Mouse (Mus musculus) cerebellum, postnatal 10 days (tissue): ENCODE measurements around the gene Kdm2b.
A peak's percentile ranks its signal among the peaks of the same experiment; 100 is the strongest.

ENCODE experiments used
- DNase-seq, 2 experiments: peaks; one replicate each; pipeline ENCODE4 v3.0.0; 2021; ENCODE audit warnings: mixed read lengths in 2 of 2

Kdm2b gene

DNA sequence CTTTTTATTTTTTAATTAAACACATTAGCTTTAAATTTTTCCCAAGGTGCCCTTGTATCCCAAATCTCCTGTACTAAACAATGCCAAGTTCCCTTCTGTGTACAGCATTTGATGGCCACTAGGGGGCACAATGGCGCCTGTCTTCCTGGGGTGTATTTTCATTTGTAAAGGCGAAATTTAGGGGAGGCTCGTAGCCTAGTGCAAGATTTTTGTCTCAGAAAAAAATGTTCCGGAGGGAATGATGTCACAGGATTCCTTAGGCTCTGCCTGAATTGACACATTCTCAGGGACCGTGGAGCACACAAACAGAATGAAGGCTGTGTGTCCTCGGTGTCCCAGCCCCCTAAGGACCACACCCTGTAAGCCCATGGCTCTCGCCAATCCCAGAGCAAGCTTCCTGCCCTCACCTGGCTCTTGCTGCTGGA is 64.1 kb downstream of the Kdm2b start:
- DNase-seq, result peak; percentile 84 to 88

DNA sequence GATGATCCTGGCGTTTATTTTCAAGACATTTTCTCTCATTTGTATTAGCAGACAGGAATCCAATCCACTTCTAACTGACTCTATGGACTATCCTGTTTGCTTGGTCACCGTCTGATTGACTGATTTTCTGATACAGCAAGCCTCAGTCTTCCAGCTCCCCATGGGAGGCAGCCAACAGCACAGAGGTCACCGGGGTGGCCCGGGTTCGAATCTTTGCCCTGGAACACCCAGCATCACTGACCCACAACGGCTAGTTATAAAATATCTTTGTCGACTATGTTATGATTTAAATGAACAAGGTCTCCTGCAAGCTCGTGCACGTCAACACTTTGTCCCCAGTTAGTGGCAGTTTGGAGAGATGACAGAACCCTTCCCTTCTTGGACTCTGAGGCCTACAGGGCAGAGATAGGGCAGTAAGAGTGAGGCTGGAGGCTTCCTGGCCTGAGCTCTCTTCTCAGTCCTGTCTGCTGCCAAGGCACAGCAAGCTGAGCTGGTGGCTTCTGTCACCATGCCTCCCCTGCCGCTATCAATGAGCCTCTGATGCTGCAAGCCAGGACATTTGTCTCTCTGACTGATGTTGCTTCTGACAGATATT is 65.7 kb downstream of the Kdm2b start:
- peak; percentile 68 to 83 for DNase-seq

DNA sequence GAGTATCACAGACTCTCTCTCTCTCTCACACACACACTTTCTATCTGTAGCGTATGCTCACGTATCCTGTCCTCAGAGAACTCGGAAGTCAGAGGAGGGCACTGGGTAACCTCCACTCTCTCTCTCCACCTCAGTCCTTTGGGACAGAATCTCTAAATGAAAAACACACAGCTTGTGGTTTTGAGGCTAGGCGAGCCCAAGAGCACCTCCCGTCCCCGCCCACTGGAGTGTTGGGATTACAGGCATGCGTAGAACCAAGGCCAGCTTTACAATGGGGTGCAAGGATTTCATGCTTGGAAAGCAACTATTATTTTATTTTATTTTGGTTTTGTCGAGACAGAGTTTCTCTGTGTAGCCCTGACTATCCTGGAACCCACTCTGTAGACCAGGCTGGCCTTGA is 67.7 kb downstream of the Kdm2b start:
- DNase-seq, result no peak

DNA sequence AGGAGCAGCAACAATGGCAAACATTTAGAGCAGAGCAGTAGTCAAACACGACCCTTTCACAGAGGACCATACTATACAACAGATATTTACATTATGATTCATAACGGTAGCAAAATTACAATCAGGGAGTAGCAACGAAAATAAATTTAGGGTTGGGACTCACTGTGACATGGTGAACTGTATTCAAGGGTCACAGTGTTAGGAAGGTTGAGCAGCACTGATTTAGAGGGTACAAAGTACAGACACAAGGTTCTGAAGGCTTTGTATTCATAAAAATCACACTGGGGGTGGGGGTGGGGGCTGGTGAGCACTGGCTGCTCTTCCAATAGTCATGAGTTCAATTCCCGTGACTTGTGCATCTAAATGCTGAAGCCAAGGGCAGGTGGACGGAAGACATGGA is 69.1 kb downstream of the Kdm2b start:
- DNase-seq, result no peak

DNA sequence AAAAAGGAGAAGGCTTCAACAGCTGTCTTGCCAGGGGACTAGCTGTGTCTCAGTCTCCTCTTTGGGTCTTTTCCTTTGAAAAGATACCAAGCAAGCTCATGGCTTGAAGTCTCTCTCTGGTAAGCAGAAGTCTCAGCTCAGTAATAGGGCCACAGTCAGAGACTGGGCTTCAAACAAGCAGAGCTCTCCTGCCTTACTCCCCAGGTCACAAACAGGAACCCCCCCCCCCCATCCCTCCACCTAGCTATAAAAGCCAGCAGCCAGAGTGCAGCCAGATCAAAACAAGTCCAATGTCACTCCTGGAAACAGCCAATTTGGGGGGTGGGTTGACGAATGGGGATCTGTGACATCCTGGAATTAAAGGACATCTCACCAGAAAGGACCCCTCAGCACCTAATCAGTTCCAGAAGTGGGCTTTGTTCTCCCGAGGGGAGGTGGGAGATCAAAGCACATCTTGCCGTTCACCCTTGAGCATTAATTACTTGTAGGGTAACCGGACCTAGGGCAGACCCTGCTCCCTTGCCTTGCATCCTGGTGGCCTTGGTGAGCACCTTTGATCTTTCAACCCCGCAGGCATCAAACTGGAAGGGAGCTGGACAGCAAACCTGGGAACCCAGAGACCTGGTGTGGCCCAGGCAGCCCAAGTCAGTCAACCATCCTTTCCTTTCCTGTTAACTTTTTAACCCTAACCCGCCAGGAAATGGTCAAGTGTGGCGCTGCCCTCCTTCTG is 71.5 kb downstream of the Kdm2b start:
- DNase-seq, result no peak

DNA sequence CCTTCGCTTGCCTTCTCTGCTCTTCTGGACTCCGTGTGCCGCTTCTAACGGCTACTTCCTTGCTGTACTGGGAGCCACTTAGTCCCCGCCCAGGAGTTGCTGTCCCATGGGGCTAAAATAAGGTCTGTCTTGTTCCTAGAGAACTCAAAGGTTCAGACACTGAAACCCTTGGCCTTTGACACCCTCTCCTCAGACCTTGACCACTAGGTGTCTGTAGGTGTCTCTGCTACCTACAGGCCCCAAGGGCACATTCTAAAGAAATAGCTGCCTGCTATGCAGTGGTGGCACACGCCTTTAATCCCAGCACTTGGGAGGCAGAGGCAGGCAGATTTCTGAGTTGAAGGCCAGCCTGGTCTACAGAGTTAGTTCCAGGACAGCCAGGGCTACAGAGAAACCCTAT is 73.5 kb downstream of the Kdm2b start:
- no peak for DNase-seq

DNA sequence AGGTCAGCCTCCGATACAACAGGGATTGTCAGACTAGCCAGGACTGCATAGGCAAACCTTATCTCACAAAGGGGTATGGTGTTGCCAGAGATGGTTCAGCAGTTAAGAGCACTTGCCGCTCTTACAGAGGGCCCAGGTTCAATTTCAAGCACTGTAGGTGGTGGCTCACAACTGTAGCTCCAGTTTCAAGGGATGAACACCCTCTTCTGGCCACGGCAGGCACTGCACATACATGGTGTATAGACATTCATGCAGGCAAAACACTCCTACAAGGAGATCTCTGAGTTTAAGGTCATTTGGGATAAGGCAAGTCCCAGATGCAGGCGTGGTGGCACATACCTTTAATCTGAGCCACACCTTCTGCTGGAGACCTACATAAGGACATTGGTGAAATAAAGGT is 76.8 kb downstream of the Kdm2b start:
- no peak for DNase-seq

DNA sequence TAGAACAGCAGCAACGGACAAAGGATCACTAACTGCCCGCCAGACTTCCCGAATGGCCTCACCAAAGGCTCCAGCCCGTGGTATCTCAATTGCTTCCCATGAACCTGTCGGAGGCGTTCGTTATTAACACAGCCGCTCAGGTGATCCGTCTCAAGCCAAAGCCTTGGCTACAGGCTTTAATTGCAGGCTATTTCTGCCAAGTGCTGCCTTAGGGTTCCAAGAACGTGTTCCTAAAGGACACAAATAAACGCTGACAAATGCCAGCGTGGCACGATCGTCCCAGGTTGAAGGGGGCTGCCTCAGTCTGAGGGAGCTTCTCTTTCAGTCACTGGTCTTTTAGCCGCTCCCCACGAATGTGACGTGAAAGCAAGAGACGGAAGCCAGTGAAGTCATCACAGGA is 80.1 kb downstream of the Kdm2b start:
- peak; percentile 66 to 68 for DNase-seq

DNA sequence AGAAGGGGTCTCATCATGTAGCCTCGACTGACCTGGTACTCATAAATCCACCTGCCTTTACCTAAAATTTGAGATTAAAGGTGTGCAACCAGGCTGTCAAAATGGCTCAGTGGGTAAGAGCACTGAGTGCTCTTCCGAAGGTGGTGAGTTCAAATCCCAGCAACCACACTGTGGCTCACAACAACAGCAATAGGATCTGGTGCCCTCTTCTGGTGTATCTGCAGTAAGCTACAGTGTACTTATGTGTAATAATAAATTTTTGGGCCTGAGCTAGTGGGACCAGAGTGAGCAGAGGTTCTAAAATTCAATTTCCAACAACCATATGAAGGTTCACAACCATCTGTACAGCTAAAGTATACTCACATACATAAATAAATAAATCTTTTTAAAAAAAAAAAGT is 81.6 kb downstream of the Kdm2b start:
- DNase-seq, result no peak

DNA sequence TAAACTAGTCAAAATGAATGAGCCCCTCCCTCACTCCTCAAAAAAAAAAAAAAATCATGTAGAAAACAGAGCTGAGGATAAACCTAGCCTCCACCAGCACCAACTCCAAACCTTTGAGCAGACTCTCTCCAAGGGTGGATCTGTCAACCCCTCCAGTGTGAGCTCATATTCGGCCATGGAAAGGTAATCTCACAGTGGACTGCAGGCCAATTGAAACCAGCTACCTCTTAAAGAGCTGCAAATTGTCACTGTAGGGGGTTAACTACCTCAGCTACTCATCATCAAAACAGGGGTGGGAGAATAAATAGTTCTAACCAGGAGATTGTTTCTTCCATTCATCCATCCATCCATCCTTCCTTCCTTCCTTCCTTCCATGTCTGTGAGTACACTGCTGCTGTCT is 82.4 kb downstream of the Kdm2b start:
- DNase-seq, result no peak

DNA sequence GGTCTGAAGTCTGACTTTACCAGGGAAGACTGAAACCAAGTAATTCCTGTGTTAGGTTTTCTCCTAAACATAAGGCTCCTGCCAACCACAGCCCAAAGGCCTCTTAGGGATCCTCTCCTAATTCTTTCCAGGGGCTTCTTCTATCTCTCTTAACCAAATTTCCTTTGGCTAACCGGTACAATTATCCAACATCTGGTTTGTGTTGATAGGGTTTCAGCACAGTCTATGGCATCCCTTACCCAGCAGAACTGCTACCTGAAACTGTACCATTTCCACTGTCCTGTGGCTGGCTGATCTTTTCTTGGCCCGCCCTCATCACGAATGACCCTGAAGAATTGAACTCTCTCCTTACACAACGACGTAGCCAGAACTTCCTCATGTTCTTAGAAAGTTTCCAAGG is 86.5 kb downstream of the Kdm2b start:
- no peak for DNase-seq

DNA sequence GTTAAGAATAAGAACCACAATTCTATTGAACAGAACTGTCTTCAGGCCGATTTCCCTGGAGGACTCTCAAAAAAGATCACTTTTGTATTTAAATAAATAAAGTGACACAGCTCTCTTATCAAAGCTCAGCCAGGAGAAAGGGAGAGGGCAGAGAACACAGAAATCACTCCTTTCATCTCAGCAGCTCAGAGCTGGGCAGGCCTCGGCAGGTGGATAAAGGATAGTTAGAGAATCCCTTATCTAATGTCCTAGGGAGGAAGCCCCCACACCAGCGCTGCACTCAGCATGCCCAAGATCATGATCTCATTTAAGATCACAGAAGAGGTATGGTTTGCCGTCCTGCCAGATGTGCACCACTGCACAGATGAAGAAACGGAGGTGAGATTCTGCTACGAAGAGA is 87.4 kb downstream of the Kdm2b start:
- no peak for DNase-seq

DNA sequence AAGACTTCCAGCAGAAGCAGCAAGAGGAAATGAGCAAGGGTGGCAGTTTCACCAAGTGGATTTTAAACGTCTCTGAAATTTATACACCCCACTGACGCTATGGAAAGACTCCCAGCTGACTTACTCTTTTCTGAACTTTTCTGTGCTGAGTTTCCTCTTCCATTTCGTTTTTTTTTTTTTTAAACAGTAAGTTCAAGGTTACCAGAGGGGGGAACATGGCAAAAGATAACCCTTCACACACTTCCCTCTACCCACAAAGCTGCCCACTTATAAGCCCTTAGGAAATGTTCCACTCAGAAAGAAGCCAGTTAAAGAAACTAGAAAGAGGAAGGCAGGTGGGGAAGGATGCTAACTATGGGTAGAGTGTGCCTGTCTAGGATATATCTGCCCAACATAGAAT is 88.0 kb downstream of the Kdm2b start:
- no peak for DNase-seq

DNA sequence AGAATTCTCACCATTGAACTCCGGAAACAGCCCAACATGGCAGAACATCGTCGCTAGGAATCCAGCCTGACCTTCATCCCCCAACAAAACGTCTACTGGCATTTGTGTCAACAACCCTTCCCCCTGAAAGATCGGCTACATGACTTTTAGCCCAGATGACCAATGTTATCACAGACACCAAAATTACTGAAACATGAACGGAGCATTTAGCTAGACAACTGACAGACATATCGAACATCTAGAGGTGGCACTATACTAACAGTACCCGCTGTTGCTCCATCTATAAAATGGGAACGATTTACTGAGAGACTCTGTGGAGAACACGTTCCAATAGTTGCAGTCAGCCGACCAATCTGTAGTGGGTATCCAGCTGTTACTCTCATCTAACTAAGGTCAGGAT is 88.4 kb downstream of the Kdm2b start:
- no peak for DNase-seq

DNA sequence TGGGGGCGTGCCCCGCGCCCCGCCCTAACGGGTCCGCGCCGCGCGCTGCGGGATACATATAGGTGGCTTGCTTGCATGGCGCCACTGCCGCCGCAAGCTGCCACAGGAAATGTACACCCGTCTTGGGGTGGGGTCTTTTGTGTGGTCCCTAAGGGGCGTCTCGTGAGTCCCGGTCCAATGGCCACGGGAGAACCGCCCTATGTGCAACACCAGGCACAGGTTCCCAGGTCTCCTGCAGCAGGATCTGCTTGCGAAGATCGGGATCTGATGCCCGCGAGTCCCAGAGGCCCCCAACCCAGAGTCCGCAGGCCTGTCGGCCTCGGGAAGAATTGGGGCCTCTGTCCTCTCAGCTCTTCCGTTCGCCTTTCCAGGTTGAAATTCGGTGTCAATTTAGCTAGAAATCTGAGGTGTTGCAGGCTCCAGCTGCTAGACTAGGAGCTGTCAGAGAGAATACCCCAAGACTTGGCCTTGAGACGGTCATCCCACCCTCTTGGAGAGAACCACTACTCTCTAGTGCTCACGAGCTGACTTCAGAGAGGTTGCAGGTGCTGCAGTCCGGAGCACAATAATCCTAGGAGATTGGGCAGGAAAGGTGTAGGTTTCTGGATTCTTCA is 89.0 kb downstream of the Kdm2b start:
- no peak for DNase-seq

DNA sequence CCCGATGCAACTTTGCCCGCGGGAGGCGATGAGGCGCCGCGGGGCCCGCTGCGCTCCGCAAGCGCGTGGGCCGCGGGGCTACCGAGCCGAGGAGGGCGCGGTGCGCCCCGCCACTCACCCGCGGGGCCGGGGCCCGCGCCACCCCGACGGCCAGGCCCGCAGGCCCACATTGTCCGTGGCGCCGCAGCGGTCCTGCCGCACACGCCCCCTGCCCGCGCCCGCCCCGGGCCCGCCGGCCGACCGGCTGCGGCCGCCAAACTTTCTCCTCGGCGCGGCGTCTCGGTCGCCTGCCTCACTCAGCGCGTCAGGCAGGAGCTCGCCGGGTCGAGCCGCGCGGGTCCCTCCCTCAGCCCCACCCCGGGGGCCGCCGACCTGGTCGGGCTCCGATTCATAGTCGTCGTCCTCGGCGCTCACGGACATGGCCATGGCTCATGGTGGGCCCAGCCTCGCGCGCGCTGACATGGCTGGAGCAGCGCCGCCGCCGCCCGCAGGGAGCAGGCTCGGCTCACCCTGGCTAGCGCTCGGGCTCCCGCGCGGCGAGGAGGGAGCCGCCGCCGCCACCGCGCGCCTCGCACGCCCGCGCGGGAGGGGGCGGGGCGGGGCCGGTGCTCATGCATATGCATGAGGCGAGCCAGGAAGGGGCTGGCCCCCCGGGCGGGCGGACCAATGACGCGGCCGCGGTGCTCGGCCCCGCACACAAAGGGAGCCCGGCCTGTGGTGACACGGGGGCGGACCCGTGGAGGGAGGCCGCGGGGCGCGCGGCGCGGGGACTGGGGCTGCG is 89.7 kb downstream of the Kdm2b start:
- peak; percentile 84 to 92 for DNase-seq

DNA sequence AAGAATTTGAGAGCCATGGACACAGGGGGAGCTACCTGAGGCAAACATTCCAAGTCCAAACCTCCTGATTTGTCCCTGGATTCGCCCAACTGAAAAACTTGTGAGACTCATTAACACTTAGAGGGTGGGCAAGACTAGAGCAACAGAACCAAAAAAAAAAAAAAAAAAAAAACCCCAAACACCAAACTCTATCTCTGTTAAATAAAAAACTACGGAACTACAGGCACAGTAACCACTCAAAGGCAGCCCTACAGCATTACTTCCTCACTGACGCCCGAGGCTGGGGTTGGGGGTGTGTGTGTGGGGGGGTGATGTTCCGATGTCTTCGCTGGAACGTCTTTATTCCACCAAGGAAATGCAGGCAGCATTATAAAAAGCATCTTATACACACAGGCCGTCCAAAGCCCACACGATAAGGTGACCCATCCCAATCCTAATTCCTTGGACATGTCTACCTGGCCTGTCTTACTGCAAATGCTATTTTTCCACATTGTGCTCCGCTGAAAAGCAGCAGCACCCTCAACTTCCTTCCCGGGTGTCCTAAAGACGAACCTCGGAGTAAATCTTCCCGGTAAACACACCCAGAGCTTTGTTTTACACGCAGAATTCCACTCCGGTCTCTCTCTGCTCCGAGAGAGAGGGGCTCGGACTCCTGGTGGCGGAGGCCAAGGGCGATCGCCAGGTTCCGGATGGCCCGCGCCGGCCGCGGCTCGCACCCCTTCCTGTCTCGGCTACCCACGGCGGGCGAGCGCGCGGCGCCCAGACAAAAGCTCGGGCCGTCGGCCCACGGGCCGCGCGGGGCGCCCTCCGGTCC is 90.5 kb downstream of the Kdm2b start:
- peak in 1 of 2 experiments; percentile 36 for DNase-seq

DNA sequence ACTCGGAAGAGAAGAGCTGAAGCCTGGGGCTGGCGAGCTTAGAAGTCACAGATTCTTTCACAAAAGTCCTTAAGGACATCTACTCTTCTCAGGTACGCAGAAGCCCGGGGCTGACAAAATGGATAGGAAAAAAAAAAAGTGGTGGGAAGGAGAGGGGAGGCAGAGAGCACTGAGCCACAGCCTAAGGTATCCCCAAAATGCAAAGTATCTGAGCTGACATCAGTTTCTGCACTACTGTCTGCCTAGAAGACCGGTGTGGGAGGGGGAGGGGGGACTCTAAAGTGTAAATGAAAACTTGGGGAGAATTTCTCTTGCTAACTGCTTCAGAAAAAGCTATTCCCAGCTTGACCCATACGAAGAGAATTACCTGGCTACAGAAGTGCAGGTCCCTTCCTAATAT is 91.5 kb downstream of the Kdm2b start:
- no peak for DNase-seq

DNA sequence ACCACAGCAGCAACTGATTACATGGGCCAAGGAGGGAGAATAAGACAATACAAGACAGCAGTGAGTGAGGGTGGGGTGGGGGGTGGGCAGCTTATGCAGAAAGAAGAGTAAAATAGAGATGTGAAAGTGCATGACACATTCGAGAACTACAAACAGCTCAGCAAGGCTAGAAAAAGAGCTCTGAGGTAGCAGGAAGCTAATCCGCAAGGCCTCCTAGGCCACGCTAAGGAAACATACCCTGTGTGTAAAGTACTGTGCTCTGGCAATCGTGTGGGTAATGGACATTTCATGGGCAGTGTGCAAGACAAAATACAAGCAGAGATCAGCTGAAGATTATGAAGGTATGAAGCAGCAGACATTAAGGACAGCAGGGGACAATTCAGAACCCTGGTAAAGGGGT is 94.8 kb downstream of the Kdm2b start:
- no peak for DNase-seq

DNA sequence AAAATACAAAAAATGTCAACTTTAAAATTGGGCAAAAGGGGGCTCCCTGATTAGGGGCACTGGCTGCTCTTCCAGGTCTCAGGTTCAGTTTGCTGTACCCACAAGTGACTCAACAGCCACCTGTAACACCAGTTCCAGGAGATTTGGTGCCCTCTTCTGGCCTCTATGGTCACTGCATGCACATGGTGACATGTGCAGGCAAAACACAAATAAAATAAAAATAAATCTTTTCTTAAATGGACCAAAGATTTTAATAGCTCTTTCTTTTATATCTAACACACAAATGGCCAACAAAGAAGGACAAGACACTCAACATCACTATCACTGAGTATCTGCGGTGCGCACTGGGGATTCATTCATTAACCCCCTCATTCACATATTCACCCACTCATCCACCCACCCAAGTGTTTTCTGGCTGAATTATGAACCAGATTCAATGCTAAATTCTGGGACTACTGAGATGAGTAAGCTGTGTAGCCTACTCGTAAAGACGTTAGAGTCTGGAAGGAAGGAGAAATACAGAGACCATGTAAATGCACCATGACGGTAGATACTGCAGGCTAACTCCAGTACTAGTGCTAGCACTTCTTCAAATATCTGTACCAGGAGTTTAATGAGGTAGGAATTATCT is 95.5 kb downstream of the Kdm2b start:
- peak; percentile 85 to 90 for DNase-seq

DNA sequence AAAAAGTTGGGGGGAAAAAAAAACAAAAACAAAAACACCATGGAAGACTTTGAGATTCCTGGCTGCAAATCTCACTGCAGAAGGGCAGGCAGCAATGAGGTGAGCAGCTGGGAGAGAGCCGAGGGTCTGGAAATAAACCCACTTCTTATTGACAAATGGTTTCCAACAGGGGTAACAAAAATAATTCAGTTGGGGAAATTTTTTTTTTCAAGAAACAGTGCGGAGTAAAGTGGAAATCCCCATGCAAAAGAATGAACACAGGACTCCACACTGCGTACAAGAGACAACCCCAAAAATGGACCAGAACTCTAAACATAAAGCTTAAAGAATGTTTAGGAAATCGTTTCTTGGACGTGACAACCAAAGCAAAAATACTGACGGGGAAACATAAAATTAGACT is 96.4 kb downstream of the Kdm2b start:
- no peak for DNase-seq

DNA sequence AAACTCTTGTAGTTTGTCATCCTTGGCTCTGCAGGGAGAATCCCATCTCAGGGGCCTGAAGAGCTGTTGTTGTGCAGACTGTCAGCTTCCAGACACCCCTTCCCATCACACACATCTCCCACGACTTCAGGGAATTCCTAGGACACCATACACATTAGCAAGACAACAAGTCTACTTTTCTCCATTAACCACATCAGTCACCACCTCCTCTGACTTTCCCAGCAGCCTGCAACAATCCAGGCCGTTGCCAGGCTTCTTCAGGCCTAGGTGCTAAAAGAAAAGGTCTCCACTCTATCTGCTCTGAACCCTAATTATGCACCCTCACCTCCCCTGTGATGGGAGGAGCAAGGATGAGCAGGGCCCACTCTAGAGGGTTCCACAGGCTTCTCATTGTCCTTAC is 99.2 kb downstream of the Kdm2b start:
- DNase-seq, result no peak
